Mouse (Mus musculus): ENCODE results near the gene Arfgap3.

- TF ChIP-seq POLR2AphosphoS2 (IDR thresholded peaks at IDR 0.05; ENCODE audit: insufficient read length, low read depth), result no peak
- no peak for TF ChIP-seq MYOD1 (IDR thresholded peaks at IDR 0.05; ENCODE audit: control insufficient read depth in 1 of 3, insufficient read length in 2 of 3, low read depth in 2 of 3)
- no peak for TF ChIP-seq TCF12 (IDR thresholded peaks at IDR 0.05; ENCODE audit: insufficient read depth, poor library complexity, severe bottlenecking)
These were observed 27.0 kb downstream of the Arfgap3 start for GRCm38 (mm10) chr15:83323071-83323470.
